ENCODE assay signal across 8 mouse cellular contexts in genomic region chr13:109902460-109902854, GRCm38 (mm10).
DNase-seq lines count a peak whose midpoint lies in the region; ATAC-seq and TF ChIP-seq lines count a peak whose summit lies in the region.
"Not testable (repeated sequence)": the region's sequence is repeated elsewhere in the genome, so short reads cannot be mapped to it uniquely, and the experiment has no call there.

No protein-coding gene starts in this region.

- not testable (repeated sequence) for H3K9me3 ChIP-seq in MEL (replicated peaks; ENCODE audit: insufficient read depth, low read length); forebrain, embryonic 16.5 days (ENCODE audit: control insufficient read depth, low read length); hindbrain, embryonic 12.5 days (replicated peaks); lung, postnatal 0 days (ENCODE audit: low read length)

- 0 out of 4 replicates have a peak, but pooled peaks of 1 of the 2 experiments have one; percentile 23 for TF ChIP-seq POLR2A in MEL (IDR thresholded peaks at IDR 0.05; ENCODE audit: control insufficient read depth in 1 of 2, insufficient read depth in 1 of 2, low read depth in 1 of 2, low read length in 2 of 2, poor library complexity in 1 of 2)

- H3K36me3 ChIP-seq in MEL (ENCODE audit: control insufficient read depth in 1 of 2, insufficient read depth in 2 of 2, low read length in 2 of 2): peaks cover 0 to 12% of the 10 kb centered on the region in 2 experiments; a peak in 3 of 4 replicates
- H3K36me3 ChIP-seq in forebrain, embryonic 16.5 days (ENCODE audit: control insufficient read depth, insufficient read depth); hindbrain, embryonic 12.5 days; lung, postnatal 0 days (ENCODE audit: insufficient read depth, low read length): not testable (repeated sequence)

- not testable (repeated sequence) for H3K27me3 ChIP-seq in MEL (ENCODE audit: control insufficient read depth in 1 of 2, insufficient read depth in 2 of 2, low read length in 2 of 2); forebrain, embryonic 16.5 days (replicated peaks; ENCODE audit: control insufficient read depth, insufficient read depth, low read length); hindbrain, embryonic 12.5 days; lung, postnatal 0 days (replicated peaks; ENCODE audit: insufficient read depth, low read length)

- not testable (repeated sequence) for H3K27ac ChIP-seq in MEL (ENCODE audit: control insufficient read depth, low read depth, low read length)
- peak overlapping the region; percentile 70; the same call in 1 of the 2 replicates for H3K27ac ChIP-seq in forebrain, embryonic 16.5 days (ENCODE audit: low read length)
- H3K27ac ChIP-seq in hindbrain, embryonic 12.5 days: peak overlapping the region; percentile 78
- peak overlapping the region; percentile 22 for H3K27ac ChIP-seq in lung, postnatal 0 days (ENCODE audit: low read length)

- TF ChIP-seq RAD21 in MEL (IDR thresholded peaks at IDR 0.05; ENCODE audit: low read depth, low read length): not testable (repeated sequence)

- H3K79me2 ChIP-seq in MEL (ENCODE audit: control insufficient read depth, insufficient read depth, low read length, poor library complexity): not testable (repeated sequence)

- peak; percentile 52 for DNase-seq in MEL (ENCODE audit: low read depth, low spot score)
- peak; percentile 43 for DNase-seq in cerebellum, adult 8-10 months
- peak; percentile 41 to 48 for DNase-seq in layer of hippocampus, postnatal 14 days (ENCODE audit: low spot score in 2 of 2)
- DNase-seq in lung, postnatal 0 days (ENCODE audit: low spot score): peak; percentile 42
- DNase-seq in thymus, adult 18-20 months: peak; percentile 89 to 90

- peak overlapping the region; percentile 44 to 57; a peak in 3 of 4 replicates for H3K4me3 ChIP-seq in MEL (ENCODE audit: control insufficient read depth in 1 of 2, insufficient read depth in 1 of 2, low read depth in 2 of 2, low read length in 2 of 2)
- peak overlapping the region; percentile 75 for H3K4me3 ChIP-seq in forebrain, embryonic 16.5 days (replicated peaks; ENCODE audit: low read length)
- peak overlapping the region; percentile 80 for H3K4me3 ChIP-seq in hindbrain, embryonic 12.5 days
- H3K4me3 ChIP-seq in lung, postnatal 0 days (ENCODE audit: low read depth, low read length): peak overlapping the region; percentile 71

- 0% methylated on average over 26 of the region's 28 CpGs for WGBS in forebrain, embryonic 16.5 days
- 0% methylated on average over 28 of the region's 28 CpGs for WGBS in hindbrain, embryonic 12.5 days
- WGBS in lung, postnatal 0 days: 2% methylated on average over 16 of the region's 28 CpGs

- ATAC-seq in forebrain, embryonic 16.5 days: peak; percentile 84
- ATAC-seq in hindbrain, embryonic 12.5 days (ENCODE audit: low FRiP score): peak; percentile 87
- ATAC-seq in lung, postnatal 0 days: peak; percentile 72
- ATAC-seq in neutrophil, adult 5-6 weeks (ENCODE audit: extremely low read depth, insufficient number of reproducible peaks, low FRiP score, poor library complexity, severe bottlenecking): peak; percentile 35

- not testable (repeated sequence) for TF ChIP-seq EP300 in MEL (IDR thresholded peaks at IDR 0.05; ENCODE audit: low read depth in 1 of 2, low read length in 2 of 2); lung, postnatal 0 days (IDR thresholded peaks at IDR 0.05)

- TF ChIP-seq CTCF in MEL (IDR thresholded peaks at IDR 0.05 in 2 of 3, conservative IDR thresholded peaks at IDR 0.05 in 1 of 3; ENCODE audit: control insufficient read depth in 1 of 3, insufficient read depth in 1 of 3, low read depth in 2 of 3, low read length in 3 of 3, poor library complexity in 1 of 3, severe bottlenecking in 1 of 3); lung, postnatal 0 days (IDR thresholded peaks at IDR 0.05): not testable (repeated sequence)

- H3K4me1 ChIP-seq in MEL (ENCODE audit: control insufficient read depth in 1 of 2, insufficient read depth in 2 of 2, low read length in 2 of 2); lung, postnatal 0 days (ENCODE audit: insufficient read depth, low read depth, low read length): not testable (repeated sequence)
- peaks cover 23% of the 10 kb centered on the region for H3K4me1 ChIP-seq in forebrain, embryonic 16.5 days (replicated peaks; ENCODE audit: control insufficient read depth, insufficient read depth, low read length)
- peaks cover 19% of the 10 kb centered on the region for H3K4me1 ChIP-seq in hindbrain, embryonic 12.5 days

- peak overlapping the region; percentile 38 for H3K9ac ChIP-seq in MEL (ENCODE audit: control insufficient read depth, low read depth, low read length, poor library complexity, severe bottlenecking)
- peak overlapping the region; percentile 81 for H3K9ac ChIP-seq in forebrain, embryonic 16.5 days (replicated peaks; ENCODE audit: low read depth, low read length)
- peak overlapping the region; percentile 84 for H3K9ac ChIP-seq in hindbrain, embryonic 12.5 days
- peak overlapping the region; percentile 42; the same call in 1 of the 2 replicates for H3K9ac ChIP-seq in lung, postnatal 0 days (replicated peaks; ENCODE audit: low read depth)

- H3K4me2 ChIP-seq in forebrain, embryonic 16.5 days (ENCODE audit: low read length): peak overlapping the region; percentile 91
- H3K4me2 ChIP-seq in hindbrain, embryonic 12.5 days (replicated peaks): peak overlapping the region; percentile 92
- peak overlapping the region; percentile 93 for H3K4me2 ChIP-seq in lung, postnatal 0 days (replicated peaks; ENCODE audit: low read depth, low read length)

TF ChIP-seq in MEL, 35 proteins besides CTCF, POLR2A, EP300 and RAD21:
- peak; percentile 67 for TF ChIP-seq NRF1 (IDR thresholded peaks at IDR 0.05; ENCODE audit: insufficient read depth, low read depth, low read length, poor library complexity, severe bottlenecking)

Comparison
In these comparisons a context has a peak if more than half of its experiments do, and no peak if none do; other contexts are left out.
1. ATAC-seq: peak in every context shown above with its lines; median percentile 87 in hindbrain, embryonic 12.5 days; 84 in forebrain, embryonic 16.5 days; 72 in lung, postnatal 0 days; 35 in neutrophil, adult 5-6 weeks.